10 mouse cellular contexts compared by ENCODE assay signal in genomic region chr1:172550551-172550951, GRCm38 (mm10). TPM values are rescaled to one million over a fixed set of nuclear protein-coding genes. Genes with fewer than 3 reads are reported as not detected.
DNase-seq lines count a peak whose midpoint lies in the region; ATAC-seq and TF ChIP-seq lines count a peak whose summit lies in the region.
"Had no signal": no experiment of that assay in that cellular context is flagged by ENCODE, and none has a peak within 500 bp of the region (broad histone marks: within the 10 kb centered on the region; RNA-seq: fewer than 3 reads in every experiment).

No protein-coding gene starts in this region.

- under 1% methylated on average over 8 of the region's 8 CpGs for WGBS in liver, embryonic 13.5 days (ENCODE audit: insufficient replicate concordance)

- H3K4me3 ChIP-seq in liver, embryonic 13.5 days (replicated peaks): peak overlapping the region; percentile 33

- TF ChIP-seq CTCF in brain, embryonic 14.5 days (IDR thresholded peaks at IDR 0.05; ENCODE audit: borderline replicate concordance, extremely low read depth, insufficient read depth, insufficient read length): no peak

- H3K9ac ChIP-seq in liver, embryonic 13.5 days: no peak overlapping the region

- no peak for TF ChIP-seq POLR2A in brain, embryonic 14.5 days (IDR thresholded peaks at IDR 0.05; ENCODE audit: borderline replicate concordance, extremely low read depth, insufficient read depth, insufficient read length, poor library complexity, severe bottlenecking)

- peaks cover 3% of the 10 kb centered on the region for H3K4me1 ChIP-seq in liver, embryonic 13.5 days (replicated peaks)

- no peak for DNase-seq in cerebellum, adult 18-20 months
- peak; percentile 91 for DNase-seq in brain, embryonic 14.5 days (ENCODE audit: low read depth)
- DNase-seq in heart, adult 9 months (ENCODE audit: low spot score in 2 of 2): peak; percentile 62 to 73
- peak; percentile 50 for DNase-seq in kidney, adult 18-20 months
- no peak for DNase-seq in liver, embryonic 13.5 days
- peak; percentile 84 for DNase-seq in splenic B cell, adult 2 months (ENCODE audit: low read depth, low spot score)

- H3K9me3 ChIP-seq in liver, embryonic 13.5 days (replicated peaks): no peaks in the 10 kb centered on the region

- peak overlapping the region; percentile 42 for H3K4me2 ChIP-seq in liver, embryonic 13.5 days

- peaks cover 12% of the 10 kb centered on the region; the same call in 1 of the 2 replicates for H3K27me3 ChIP-seq in liver, embryonic 13.5 days
- H3K27me3 ChIP-seq in splenic B cell, adult 2 months (ENCODE audit: control insufficient read depth, insufficient read depth, low read length, poor library complexity, severe bottlenecking): no peaks in the 10 kb centered on the region

- no peaks in the 10 kb centered on the region for H3K36me3 ChIP-seq in liver, embryonic 13.5 days
- no peaks in the 10 kb centered on the region for H3K36me3 ChIP-seq in splenic B cell, adult 2 months (ENCODE audit: control insufficient read depth, insufficient read depth, low read length, poor library complexity, severe bottlenecking)

- peak; percentile 62 for ATAC-seq in cerebellum, adult (ENCODE audit: insufficient number of reproducible peaks, low FRiP score, low TSS enrichment)
- peak; percentile 50 for ATAC-seq in liver, embryonic 13.5 days (ENCODE audit: low read depth)
- peak; percentile 85 for ATAC-seq in monocyte, adult 5-6 weeks (replicated peaks; ENCODE audit: insufficient number of reproducible peaks, low FRiP score, low TSS enrichment, poor library complexity, severe bottlenecking)

- no peak overlapping the region for H3K27ac ChIP-seq in liver, embryonic 13.5 days

RNA-seq across cellular contexts. Expression of gene Vsig8, which starts 5.2 kb away (rescaled TPM):
- 0.19 and 0.21 TPM in 2 replicates for polyA plus RNA-seq in brain, embryonic 14.5 days (2012; rRNA removed)
- not detected in 2 replicates for polyA plus RNA-seq in liver, embryonic 13.5 days (2015; fragmentation: Nextera tagmentation; extraction: Ambion mirVana)
- total RNA-seq in monocyte, adult 5-6 weeks (2017): not detected in 3 replicates
- polyA plus RNA-seq: C2C12 had no signal

RNA-seq across cellular contexts. Expression of gene Cfap45, which starts 29.9 kb away (rescaled TPM):
- polyA plus RNA-seq in brain, embryonic 14.5 days (2012; rRNA removed): 1.8 and 2.8 TPM in 2 replicates
- 0.17 and 0.44 TPM in 2 replicates for polyA plus RNA-seq in liver, embryonic 13.5 days (2015; fragmentation: Nextera tagmentation; extraction: Ambion mirVana)
- 7.5 TPM in 1 of 3 replicates, not detected in the others for total RNA-seq in monocyte, adult 5-6 weeks (2017)
- polyA plus RNA-seq: C2C12 had no signal

RNA-seq across cellular contexts. Expression of gene Slamf8, which starts 39.8 kb away (rescaled TPM):
- 0.06 and 0.08 TPM in 2 replicates for polyA plus RNA-seq in brain, embryonic 14.5 days (2012; rRNA removed)
- polyA plus RNA-seq in liver, embryonic 13.5 days (2015; fragmentation: Nextera tagmentation; extraction: Ambion mirVana): 0.10 and 0.12 TPM in 2 replicates
- total RNA-seq in monocyte, adult 5-6 weeks (2017): 7.9 to 15.4 TPM (median 10.1 TPM) in 3 replicates
- total RNA-seq: left cerebral cortex, postnatal 10 days had no signal
- polyA plus RNA-seq: C2C12 had no signal

RNA-seq across cellular contexts. Expression of gene Tagln2, which starts 50.7 kb away (rescaled TPM):
- 37.3 and 44.7 TPM in 2 replicates for polyA plus RNA-seq in brain, embryonic 14.5 days (2012; rRNA removed)
- polyA plus RNA-seq in liver, embryonic 13.5 days (2015; fragmentation: Nextera tagmentation; extraction: Ambion mirVana): 127 and 145 TPM in 2 replicates
- 185 to 298 TPM (median 202 TPM) in 3 replicates for total RNA-seq in monocyte, adult 5-6 weeks (2017)

RNA-seq across cellular contexts. Expression of gene Fcrl6, which starts 51.8 kb away (rescaled TPM):
- 0.12 and 0.21 TPM in 2 replicates for polyA plus RNA-seq in brain, embryonic 14.5 days (2012; rRNA removed)
- not detected in 2 replicates for polyA plus RNA-seq in liver, embryonic 13.5 days (2015; fragmentation: Nextera tagmentation; extraction: Ambion mirVana)
- 0.96 to 5.5 TPM in 2 of 3 replicates, not detected in the other for total RNA-seq in monocyte, adult 5-6 weeks (2017)
- total RNA-seq: left cerebral cortex, postnatal 10 days had no signal
- polyA plus RNA-seq: C2C12 had no signal

Comparison
In these comparisons a context has a peak if more than half of its experiments do, and no peak if none do; other contexts are left out.
1. DNase-seq: peak in brain, embryonic 14.5 days (single experiment), heart, adult 9 months (2 of 2), kidney, adult 18-20 months (single experiment) and splenic B cell, adult 2 months (single experiment); none in cerebellum, adult 18-20 months (0 of 2) and liver, embryonic 13.5 days (single experiment).
2. Peak in every context shown above with its lines, with median percentiles within 50 percentile points of each other: ATAC-seq.